19 mouse cellular contexts compared by ENCODE assay signal in the genomic region with DNA sequence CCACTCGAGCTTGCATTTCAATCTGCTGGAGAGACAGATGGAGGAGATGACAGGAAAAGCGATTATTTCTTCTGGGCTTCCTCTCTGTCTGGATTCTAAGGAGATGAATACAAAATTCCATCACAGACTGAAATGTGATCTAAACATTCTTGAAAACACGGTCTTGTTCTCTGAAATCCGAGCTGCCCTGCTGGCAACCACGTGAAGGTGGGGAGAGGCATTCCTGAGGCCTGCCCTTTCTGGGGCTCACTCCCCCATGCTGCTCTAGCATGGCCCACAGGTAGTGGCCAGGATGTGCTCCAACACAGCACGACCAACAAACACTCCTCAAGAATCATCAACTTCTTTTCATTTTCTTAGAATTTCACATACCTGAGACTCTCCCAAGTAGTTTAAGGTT. TPM values are rescaled to one million over a fixed set of nuclear protein-coding genes. Genes with fewer than 3 reads are reported as not detected.
DNase-seq lines count a peak whose midpoint lies in the region; ATAC-seq and TF ChIP-seq lines count a peak whose summit lies in the region.
"Had no signal": no experiment of that assay in that cellular context is flagged by ENCODE, and none has a peak within 500 bp of the region (broad histone marks: within the 10 kb centered on the region; RNA-seq: fewer than 3 reads in every experiment).

No protein-coding gene starts in this region.

- H3K9ac ChIP-seq in lung, embryonic 14.5 days, result no peak overlapping the region
- H3K9ac ChIP-seq: forebrain, embryonic 13.5 days; midbrain, embryonic 13.5 days; stomach, embryonic 15.5 days had no signal

- no peaks in the 10 kb centered on the region for H3K4me1 ChIP-seq in lung, embryonic 14.5 days (ENCODE audit: insufficient read depth)
- H3K4me1 ChIP-seq: forebrain, embryonic 13.5 days; midbrain, embryonic 13.5 days; stomach, embryonic 15.5 days had no signal

- no peak overlapping the region for H3K4me3 ChIP-seq in lung, embryonic 14.5 days (ENCODE audit: low read depth, low read length)
- H3K4me3 ChIP-seq: forebrain, embryonic 13.5 days; heart, adult 2 months; midbrain, embryonic 13.5 days; stomach, embryonic 15.5 days had no signal

- peaks cover 10% of the 10 kb centered on the region; the same call in 1 of the 2 replicates for H3K36me3 ChIP-seq in lung, embryonic 14.5 days (ENCODE audit: insufficient read depth)

- H3K4me2 ChIP-seq in lung, embryonic 14.5 days, result no peak overlapping the region
- H3K4me2 ChIP-seq: forebrain, embryonic 13.5 days; midbrain, embryonic 13.5 days; stomach, embryonic 15.5 days had no signal

- 27% methylated on average over 6 of the region's 6 CpGs for WGBS in lung, embryonic 14.5 days

- H3K9me3 ChIP-seq in lung, embryonic 14.5 days (ENCODE audit: low read depth, low read length), result no peaks in the 10 kb centered on the region
- H3K9me3 ChIP-seq: forebrain, embryonic 13.5 days; midbrain, embryonic 13.5 days; stomach, embryonic 15.5 days had no signal

- ATAC-seq in lung, embryonic 14.5 days (ENCODE audit: insufficient read depth), result no peak
- ATAC-seq in cerebellum, adult (ENCODE audit: insufficient number of reproducible peaks, low FRiP score, low TSS enrichment), result no peak
- ATAC-seq: forebrain, embryonic 13.5 days; hindbrain, embryonic 16.5 days; midbrain, embryonic 13.5 days had no signal

- peak; percentile 21 for DNase-seq in embryo, embryonic 10 days (ENCODE audit: low spot score)
- no peak for DNase-seq in embryo, embryonic 9.5 days (ENCODE audit: extremely low spot score)
- no peak for DNase-seq in lung, embryonic 14.5 days
- DNase-seq in lung, postnatal 25 days (ENCODE audit: low spot score), result no peak
- peak; percentile 16 for DNase-seq in forelimb bud, embryonic 11.5 days (ENCODE audit: low read depth, low spot score)
- DNase-seq in cerebellum, postnatal 14 days, result no peak
- DNase-seq in adrenal gland, adult (ENCODE audit: inconsistent age in 2 of 2, low spot score in 1 of 2), result no peak
- DNase-seq: cerebellum, adult 2 months; heart, adult 2 months; heart, postnatal 10 days; kidney, adult 2 months had no signal

- H3K27ac ChIP-seq in lung, embryonic 14.5 days (ENCODE audit: low read depth), result peak overlapping the region; percentile 5; the same call in 1 of the 2 replicates
- H3K27ac ChIP-seq: forebrain, embryonic 13.5 days; heart, adult 2 months; macrophage; midbrain, embryonic 13.5 days; stomach, embryonic 15.5 days had no signal

- no peak for TF ChIP-seq CTCF in lung, embryonic 14.5 days (IDR thresholded peaks at IDR 0.05; ENCODE audit: low read depth)

- no peaks in the 10 kb centered on the region for H3K27me3 ChIP-seq in lung, embryonic 14.5 days (ENCODE audit: insufficient read depth, low read length)
- H3K27me3 ChIP-seq: CH12.LX; forebrain, embryonic 13.5 days; midbrain, embryonic 13.5 days; stomach, embryonic 15.5 days had no signal

RNA-seq across cellular contexts. Expression of gene Vps53, which starts 19.2 kb away (rescaled TPM):
- polyA plus RNA-seq in lung, embryonic 14.5 days (2014; fragmentation: Nextera tagmentation; extraction: Ambion mirVana), result 34.5 and 35.6 TPM in 2 replicates

RNA-seq across cellular contexts. Expression of gene Fam57a, which starts 19.2 kb away (rescaled TPM):
- 38.3 and 39.8 TPM in 2 replicates for polyA plus RNA-seq in lung, embryonic 14.5 days (2014; fragmentation: Nextera tagmentation; extraction: Ambion mirVana)

RNA-seq across cellular contexts. Expression of gene Dbil5, which starts 57.2 kb away (rescaled TPM):
- polyA plus RNA-seq in lung, embryonic 14.5 days (2014; fragmentation: Nextera tagmentation; extraction: Ambion mirVana), result 0.60 and 1.6 TPM in 2 replicates
- polyA plus RNA-seq: forebrain, embryonic 13.5 days; macrophage; thymus, postnatal 0 days had no signal

RNA-seq across cellular contexts. Expression of gene Gemin4, which starts 57.2 kb away (rescaled TPM):
- 45.6 and 45.8 TPM in 2 replicates for polyA plus RNA-seq in lung, embryonic 14.5 days (2014; fragmentation: Nextera tagmentation; extraction: Ambion mirVana)

Comparison
In these comparisons a context has a peak if more than half of its experiments do, and no peak if none do; other contexts are left out.
1. DNase-seq: peak in embryo, embryonic 10 days (single experiment) and forelimb bud, embryonic 11.5 days (single experiment); none in embryo, embryonic 9.5 days (single experiment), lung, embryonic 14.5 days (single experiment), lung, postnatal 25 days (single experiment), cerebellum, postnatal 14 days (0 of 2) and adrenal gland, adult (0 of 2).